Mouse (Mus musculus): ENCODE measurements at regions not wholly inside any gene's neighbourhood (a gene's known extent, or its start where the extent isn't known, plus 50 kb on each side); places are given as distances from the start of the nearest gene placed in this dataset.
"Not testable (repeated sequence)": the region's sequence is repeated elsewhere in the genome, so short reads cannot be mapped to it uniquely, and the experiment has no call there.

- not testable (repeated sequence) for H3K4me1 ChIP-seq; DNase-seq (ENCODE audit: low spot score); H3K27me3 ChIP-seq (ENCODE audit: low read depth, poor library complexity, severe bottlenecking); H3K36me3 ChIP-seq; H3K4me3 ChIP-seq; H3K27ac ChIP-seq (replicated peaks)
- peaks cover 46% of the 10 kb centered on the region for H3K9me3 ChIP-seq (replicated peaks)
Measured at GRCm38 (mm10) chr12:114472678-114473077, 929.0 kb downstream of the Adam6a start.

- H3K4me3 ChIP-seq: no peak overlapping the region
- WGBS: 86% methylated on average over 3 of the region's 3 CpGs
- no peaks in the 10 kb centered on the region for H3K4me1 ChIP-seq
Measured at GRCm38 (mm10) chr12:114478741-114479140, 935.0 kb downstream of the Adam6a start.

GRCm38 (mm10) chr12:114493500-114494031 lies 949.9 kb downstream of the Adam6a start:
- peaks cover 19% of the 10 kb centered on the region for H3K9me3 ChIP-seq (replicated peaks)
- 77% methylated on average over 2 of the region's 2 CpGs for WGBS
- H3K4me3 ChIP-seq; H3K36me3 ChIP-seq; H3K4me1 ChIP-seq; H3K27ac ChIP-seq (replicated peaks); DNase-seq (ENCODE audit: low spot score); H3K27me3 ChIP-seq (ENCODE audit: low read depth, poor library complexity, severe bottlenecking): not testable (repeated sequence)

More at GRCm38 (mm10) chr12:114478741-114479140, 935.0 kb downstream of the Adam6a start:
- DNase-seq (ENCODE audit: low spot score): no peak
- no peak overlapping the region for H3K27ac ChIP-seq (replicated peaks)
- H3K27me3 ChIP-seq (ENCODE audit: low read depth, poor library complexity, severe bottlenecking): no peaks in the 10 kb centered on the region
- peaks cover 43% of the 10 kb centered on the region for H3K9me3 ChIP-seq (replicated peaks)
- H3K36me3 ChIP-seq: no peaks in the 10 kb centered on the region

DNA sequence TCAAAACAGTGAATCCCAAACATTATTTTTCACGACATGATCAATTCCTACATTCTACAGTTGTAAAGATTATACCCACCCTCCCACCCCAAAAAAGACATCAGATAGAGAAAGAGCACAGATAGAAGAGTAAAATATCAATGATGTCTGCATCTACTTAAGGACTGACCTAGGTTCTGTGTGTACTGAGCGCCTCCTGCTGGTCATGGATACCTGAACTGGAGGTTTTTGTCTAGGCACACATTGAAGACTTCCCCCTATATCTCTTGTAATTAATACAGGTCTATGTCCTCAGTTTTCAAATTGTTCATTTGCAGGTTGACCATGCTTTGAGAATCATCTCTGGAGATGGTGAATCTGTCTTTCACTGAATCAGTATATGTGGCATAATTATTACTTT lies 952.0 kb downstream of the Adam6a start:
- 36% methylated on average over 2 of the region's 2 CpGs for WGBS
- peaks cover 30% of the 10 kb centered on the region for H3K9me3 ChIP-seq (replicated peaks)
- H3K4me3 ChIP-seq: no peak overlapping the region
- no peaks in the 10 kb centered on the region for H3K36me3 ChIP-seq
- no peak overlapping the region for H3K27ac ChIP-seq (replicated peaks)
- H3K27me3 ChIP-seq (ENCODE audit: low read depth, poor library complexity, severe bottlenecking): no peaks in the 10 kb centered on the region
- DNase-seq (ENCODE audit: low spot score): no peak
- H3K4me1 ChIP-seq: no peaks in the 10 kb centered on the region

- DNase-seq (ENCODE audit: low spot score): no peak
Measured at GRCm38 (mm10) chr12:114513143-114513542, 969.4 kb downstream of the Adam6a start.

GRCm38 (mm10) chr12:114542094-114542493 lies 998.4 kb downstream of the Adam6a start:
- H3K27ac ChIP-seq (replicated peaks); H3K4me1 ChIP-seq; DNase-seq (ENCODE audit: low spot score); H3K4me3 ChIP-seq; H3K27me3 ChIP-seq (ENCODE audit: low read depth, poor library complexity, severe bottlenecking); H3K36me3 ChIP-seq: not testable (repeated sequence)
- H3K9me3 ChIP-seq (replicated peaks): peaks cover 24% of the 10 kb centered on the region
- 58% methylated on average over 1 of the region's 1 CpGs for WGBS

More at GRCm38 (mm10) chr12:114513143-114513542, 969.4 kb downstream of the Adam6a start:
- WGBS: 86% methylated on average over 2 of the region's 2 CpGs
- Histone ChIP-seq H3K4me3 (no peak overlapping the region), H3K27ac (replicated peaks) (no peak overlapping the region), H3K9me3 (replicated peaks) (peaks cover 16% of the 10 kb centered on the region), H3K36me3 (no peaks in the 10 kb centered on the region), H3K27me3 (ENCODE audit: low read depth, poor library complexity, severe bottlenecking) (no peaks in the 10 kb centered on the region), H3K4me1 (no peaks in the 10 kb centered on the region)

DNA sequence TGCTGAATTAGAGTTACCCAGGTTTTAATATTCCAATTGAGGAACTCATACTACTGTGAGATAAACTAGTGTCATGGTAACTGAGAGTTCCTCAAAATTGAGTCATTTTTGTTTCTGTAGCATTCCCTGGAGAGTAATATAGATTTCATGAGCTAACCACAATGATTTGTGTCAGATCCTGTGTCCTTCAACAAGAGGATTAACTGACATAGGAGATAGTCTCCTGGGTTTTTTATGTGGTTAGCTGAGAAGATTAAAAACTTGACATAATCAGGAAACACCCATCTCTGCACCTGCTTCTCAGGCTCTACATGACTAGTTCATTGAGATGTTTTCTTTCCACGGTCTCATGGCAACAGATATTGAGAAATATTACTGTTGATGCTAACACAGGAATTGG lies 1001.2 kb downstream of the Adam6a start:
- H3K9me3 ChIP-seq (replicated peaks): peaks cover 39% of the 10 kb centered on the region
- H3K4me1 ChIP-seq; H3K27me3 ChIP-seq (ENCODE audit: low read depth, poor library complexity, severe bottlenecking); DNase-seq (ENCODE audit: low spot score); H3K4me3 ChIP-seq; H3K27ac ChIP-seq (replicated peaks); H3K36me3 ChIP-seq: not testable (repeated sequence)
- 76% methylated on average over 1 of the region's 1 CpGs for WGBS

- Histone ChIP-seq H3K36me3 (no peaks in the 10 kb centered on the region), H3K9me3 (replicated peaks) (peaks cover 70% of the 10 kb centered on the region), H3K4me1 (no peaks in the 10 kb centered on the region), H3K27ac (replicated peaks) (no peak overlapping the region), H3K27me3 (ENCODE audit: low read depth, poor library complexity, severe bottlenecking) (no peaks in the 10 kb centered on the region), H3K4me3 (no peak overlapping the region)
- WGBS: 59% methylated on average over 1 of the region's 1 CpGs
- no peak for DNase-seq (ENCODE audit: low spot score)
Measured at GRCm38 (mm10) chr12:114562440-114562839, 1018.7 kb downstream of the Adam6a start.

GRCm38 (mm10) chr12:114562978-114563377 lies 1019.3 kb downstream of the Adam6a start:
- Histone ChIP-seq H3K27me3 (ENCODE audit: low read depth, poor library complexity, severe bottlenecking) (no peaks in the 10 kb centered on the region), H3K4me3 (no peak overlapping the region), H3K36me3 (no peaks in the 10 kb centered on the region), H3K27ac (replicated peaks) (no peak overlapping the region), H3K4me1 (no peaks in the 10 kb centered on the region), H3K9me3 (replicated peaks) (peaks cover 70% of the 10 kb centered on the region)
- no peak for DNase-seq (ENCODE audit: low spot score)
- WGBS: 66% methylated on average over 5 of the region's 5 CpGs

GRCm38 (mm10) chr12:114563683-114564082 lies 1020.0 kb downstream of the Adam6a start:
- no peak overlapping the region for H3K27ac ChIP-seq (replicated peaks)
- H3K4me1 ChIP-seq: no peaks in the 10 kb centered on the region
- H3K9me3 ChIP-seq (replicated peaks): peaks cover 63% of the 10 kb centered on the region
- WGBS: 74% methylated on average over 1 of the region's 1 CpGs
- no peak overlapping the region for H3K4me3 ChIP-seq
- H3K27me3 ChIP-seq (ENCODE audit: low read depth, poor library complexity, severe bottlenecking): no peaks in the 10 kb centered on the region
- no peaks in the 10 kb centered on the region for H3K36me3 ChIP-seq
- DNase-seq (ENCODE audit: low spot score): no peak

GRCm38 (mm10) chr12:114564329-114564728 lies 1020.6 kb downstream of the Adam6a start:
- no peak for DNase-seq (ENCODE audit: low spot score)
- 79% methylated on average over 2 of the region's 2 CpGs for WGBS
- Histone ChIP-seq H3K4me3 (no peak overlapping the region), H3K27ac (replicated peaks) (no peak overlapping the region), H3K36me3 (no peaks in the 10 kb centered on the region), H3K4me1 (no peaks in the 10 kb centered on the region), H3K9me3 (replicated peaks) (peaks cover 64% of the 10 kb centered on the region), H3K27me3 (ENCODE audit: low read depth, poor library complexity, severe bottlenecking) (no peaks in the 10 kb centered on the region)

- Histone ChIP-seq H3K4me3 (no peak overlapping the region), H3K9me3 (replicated peaks) (peaks cover 39% of the 10 kb centered on the region), H3K27me3 (ENCODE audit: low read depth, poor library complexity, severe bottlenecking) (no peaks in the 10 kb centered on the region), H3K36me3 (no peaks in the 10 kb centered on the region), H3K27ac (replicated peaks) (no peak overlapping the region), H3K4me1 (no peaks in the 10 kb centered on the region)
- DNase-seq (ENCODE audit: low spot score): no peak
- 74% methylated on average over 1 of the region's 1 CpGs for WGBS
Measured at GRCm38 (mm10) chr12:114583371-114583770, 1039.7 kb downstream of the Adam6a start.

- no peak for DNase-seq (ENCODE audit: low spot score)
- Histone ChIP-seq H3K36me3 (no peaks in the 10 kb centered on the region), H3K9me3 (replicated peaks) (peaks cover 34% of the 10 kb centered on the region), H3K4me1 (no peaks in the 10 kb centered on the region), H3K27me3 (ENCODE audit: low read depth, poor library complexity, severe bottlenecking) (no peaks in the 10 kb centered on the region), H3K27ac (replicated peaks) (no peak overlapping the region), H3K4me3 (no peak overlapping the region)
- 75% methylated on average over 2 of the region's 2 CpGs for WGBS
Measured at GRCm38 (mm10) chr12:114587227-114587626, 1043.5 kb downstream of the Adam6a start.

GRCm38 (mm10) chr12:114597672-114598071 lies 1054.0 kb downstream of the Adam6a start:
- H3K36me3 ChIP-seq: no peaks in the 10 kb centered on the region
- H3K4me1 ChIP-seq: no peaks in the 10 kb centered on the region
- 81% methylated on average over 1 of the region's 1 CpGs for WGBS
- H3K27ac ChIP-seq (replicated peaks): no peak overlapping the region
- no peak overlapping the region for H3K4me3 ChIP-seq
- no peaks in the 10 kb centered on the region for H3K27me3 ChIP-seq (ENCODE audit: low read depth, poor library complexity, severe bottlenecking)
- DNase-seq (ENCODE audit: low spot score): no peak
- H3K9me3 ChIP-seq (replicated peaks): peaks cover 42% of the 10 kb centered on the region

Data from midbrain, embryonic 10.5 days (tissue).